22 mouse cellular contexts compared by ENCODE assay signal in the genomic region with DNA sequence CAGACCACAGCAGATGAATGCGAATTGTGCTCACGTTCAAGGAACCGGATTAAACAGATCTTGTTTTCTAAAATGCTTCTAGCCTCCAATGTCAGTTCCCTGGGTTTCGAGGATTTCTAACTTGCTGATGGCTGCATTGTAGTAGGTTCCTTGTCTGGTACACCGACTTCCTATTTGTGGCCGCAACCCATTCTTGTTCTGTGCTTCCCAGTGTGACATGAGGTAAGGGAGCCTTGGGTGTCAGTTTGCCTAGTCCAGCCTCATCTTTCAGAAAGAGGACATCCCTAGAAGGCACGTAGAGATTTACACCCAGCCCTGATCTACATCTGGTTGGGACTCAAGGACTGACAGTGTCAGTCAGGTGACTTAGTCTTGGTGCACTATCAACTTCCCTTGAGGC.
"Had no signal": no experiment of that assay in that cellular context is flagged by ENCODE, and none has a peak within 500 bp of the region (broad histone marks: within the 10 kb centered on the region; RNA-seq: fewer than 3 reads in every experiment).

No protein-coding gene starts in this region.

- H3K27me3 ChIP-seq: intestine, embryonic 15.5 days; kidney, embryonic 15.5 days; limb, embryonic 12.5 days; limb, embryonic 15.5 days; lung, embryonic 15.5 days; midbrain, embryonic 12.5 days; midbrain, embryonic 15.5 days; neural tube, embryonic 12.5 days; neural tube, embryonic 15.5 days had no signal

- H3K4me1 ChIP-seq: limb, embryonic 12.5 days; limb, embryonic 15.5 days; midbrain, embryonic 12.5 days; midbrain, embryonic 15.5 days; neural tube, embryonic 12.5 days; neural tube, embryonic 15.5 days had no signal

- H3K4me3 ChIP-seq: intestine, embryonic 15.5 days; kidney, embryonic 15.5 days; limb, embryonic 12.5 days; limb, embryonic 15.5 days; lung, embryonic 15.5 days; midbrain, embryonic 12.5 days; midbrain, embryonic 15.5 days; neural tube, embryonic 12.5 days; neural tube, embryonic 15.5 days had no signal

- H3K9ac ChIP-seq: intestine, embryonic 15.5 days; kidney, embryonic 15.5 days; limb, embryonic 12.5 days; limb, embryonic 15.5 days; liver, embryonic 14.5 days; lung, embryonic 15.5 days; midbrain, embryonic 12.5 days; midbrain, embryonic 15.5 days; neural tube, embryonic 12.5 days; neural tube, embryonic 15.5 days had no signal

- ATAC-seq: intestine, embryonic 15.5 days; midbrain, embryonic 15.5 days had no signal

- H3K27ac ChIP-seq: intestine, embryonic 15.5 days; limb, embryonic 12.5 days; limb, embryonic 15.5 days; liver, embryonic 14.5 days; lung, embryonic 15.5 days; midbrain, embryonic 12.5 days; midbrain, embryonic 15.5 days; neural tube, embryonic 12.5 days; neural tube, embryonic 15.5 days; stomach, postnatal 0 days had no signal

- DNase-seq: kidney, adult 11 months; kidney, adult 8-10 months; kidney, postnatal 10 days; kidney, postnatal 36 days; left cerebral cortex, postnatal 4 days; lung, adult 18-20 months; lung, postnatal 14 days; right cerebral cortex, adult 18-20 months; right cerebral cortex, postnatal 14 days; right cerebral cortex, postnatal 4 days; thymus, postnatal 25 days had no signal

- H3K9me3 ChIP-seq: intestine, embryonic 15.5 days; kidney, embryonic 15.5 days; limb, embryonic 12.5 days; limb, embryonic 15.5 days; lung, embryonic 15.5 days; midbrain, embryonic 12.5 days; midbrain, embryonic 15.5 days; neural tube, embryonic 12.5 days; neural tube, embryonic 15.5 days had no signal

- H3K4me2 ChIP-seq: intestine, embryonic 15.5 days; kidney, embryonic 15.5 days; limb, embryonic 12.5 days; limb, embryonic 15.5 days; lung, embryonic 15.5 days; midbrain, embryonic 12.5 days; midbrain, embryonic 15.5 days; neural tube, embryonic 12.5 days; neural tube, embryonic 15.5 days had no signal
